Mouse (Mus musculus) heart, postnatal 0 days (tissue): ENCODE results near the gene 1700080O16Rik.

ENCODE experiments used
- CTCF ChIP-seq: IDR thresholded peaks from 2 replicates; pipeline ENCODE4 v1.5.1; 2016; ENCODE audit warnings: antibody characterized with exemption, control low read depth, low read depth
- EP300 ChIP-seq: IDR thresholded peaks from 2 replicates; pipeline ENCODE4 v1.6.1; 2016; ENCODE audit warnings: antibody characterized with exemption, low read depth

GRCm38 (mm10) chrX:52000072-52000471 is 27.5 kb upstream of the 1700080O16Rik start:
- no peak for TF ChIP-seq CTCF
- TF ChIP-seq EP300, result no peak
